Mouse (Mus musculus): Measurements from ENCODE around the gene Gpr107.
"Not testable (repeated sequence)": the region's sequence is repeated elsewhere in the genome, so short reads cannot be mapped to it uniquely, and the experiment has no call there.

Gpr107 gene

DNA sequence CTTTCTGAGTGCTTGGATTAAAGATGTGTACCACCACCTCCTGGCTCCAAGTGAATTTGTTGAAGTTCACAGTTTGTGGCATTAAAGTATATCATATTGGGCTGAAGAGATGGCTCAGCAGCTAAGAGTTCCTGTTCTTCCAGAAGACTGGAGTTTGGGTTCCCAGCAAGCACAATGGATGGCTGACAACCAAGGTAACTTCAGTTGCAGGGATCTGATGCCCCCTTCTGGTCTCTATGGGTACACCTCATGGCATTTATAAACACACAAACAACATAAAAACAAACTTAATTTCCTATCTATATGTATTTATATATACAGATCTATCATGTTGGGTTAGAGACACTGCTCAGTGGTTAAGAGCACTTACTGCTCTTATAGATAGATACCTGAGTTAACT lies 1.4 kb upstream of the Gpr107 start:
- DNase-seq (ENCODE audit: extremely low read depth, insufficient read length, low spot score), result no peak

DNA sequence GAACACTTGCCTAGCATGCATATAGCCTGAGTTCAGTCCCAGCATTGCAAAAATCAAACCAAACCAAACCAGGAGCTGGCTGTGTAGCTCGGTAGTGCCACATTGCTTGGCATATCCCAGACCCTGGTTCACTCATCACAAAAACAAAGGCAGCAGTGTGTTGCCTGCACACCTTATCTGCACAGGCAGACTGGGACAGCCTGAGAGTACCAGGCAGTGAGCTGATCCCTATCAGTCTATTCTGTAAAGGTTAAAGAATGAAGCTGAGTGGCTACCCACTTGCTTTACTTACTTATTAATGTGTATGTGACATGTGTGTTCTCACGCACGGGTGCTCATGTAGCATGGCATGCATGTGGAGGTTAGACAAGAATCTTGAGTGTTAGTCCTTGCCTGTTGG lies 4.7 kb downstream of the Gpr107 start:
- DNase-seq (ENCODE audit: extremely low read depth, insufficient read length, low spot score), result no peak

GRCm38 (mm10) chr2:31160147-31160920 lies 8.2 kb downstream of the Gpr107 start:
- no peak for DNase-seq (ENCODE audit: extremely low read depth, insufficient read length, low spot score)

DNA sequence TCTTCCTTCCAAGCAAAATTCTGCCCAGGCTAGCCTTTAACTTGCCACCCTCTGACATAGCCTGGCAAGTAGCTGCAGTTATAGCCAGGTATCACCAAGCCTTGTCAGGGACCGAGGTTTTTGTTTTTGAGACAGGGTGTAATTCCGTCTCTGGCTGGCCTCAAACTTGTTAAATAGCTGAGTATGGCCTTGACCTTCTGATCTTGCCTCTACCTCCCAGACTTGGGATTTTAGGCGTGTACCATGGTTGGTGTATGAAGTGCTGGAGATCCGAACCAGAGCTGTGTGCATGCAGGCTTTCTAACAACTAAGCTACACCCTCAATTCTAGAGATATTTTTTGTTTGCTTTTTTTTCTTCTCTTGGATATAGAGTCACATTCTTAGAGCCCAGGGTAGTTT lies 9.5 kb downstream of the Gpr107 start:
- no peak for DNase-seq (ENCODE audit: extremely low read depth, insufficient read length, low spot score)

DNA sequence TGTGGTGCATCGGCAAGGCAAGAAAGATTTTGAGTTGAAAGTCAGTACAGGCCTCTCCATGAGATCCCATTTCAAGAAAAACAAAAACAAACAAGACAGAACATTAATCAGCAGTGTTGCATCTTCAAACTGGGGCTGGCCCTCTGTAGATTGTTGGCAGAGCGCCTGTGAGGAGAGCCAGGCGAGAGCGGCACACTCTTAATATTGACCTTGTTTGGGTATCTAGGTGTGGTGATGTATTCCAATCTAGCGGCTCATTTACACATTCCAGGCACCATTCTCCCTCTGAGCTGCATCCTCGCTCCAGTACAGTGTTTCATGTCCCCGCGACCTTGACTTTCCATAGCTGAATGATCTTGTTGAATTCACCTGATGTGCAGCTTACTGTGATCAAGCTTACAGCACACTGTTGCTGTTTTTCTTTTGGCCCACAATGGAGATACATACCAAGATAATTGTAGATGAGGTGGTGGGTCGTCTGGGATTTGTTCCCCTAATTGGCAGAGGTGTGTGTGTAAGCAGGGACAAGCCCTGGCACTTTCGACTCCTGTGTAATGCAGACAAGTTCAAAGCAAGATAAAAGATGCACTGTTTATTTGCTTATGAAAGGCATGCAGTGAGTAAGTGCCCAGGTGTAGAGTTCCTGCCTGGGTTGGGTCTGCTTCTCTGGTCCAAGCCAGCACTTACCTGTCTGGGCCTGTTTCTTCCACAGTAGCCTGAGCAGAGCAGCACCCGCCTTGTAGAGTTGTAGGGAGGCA lies 11.4 kb downstream of the Gpr107 start:
- no peak for DNase-seq (ENCODE audit: extremely low read depth, insufficient read length, low spot score)

- DNase-seq (ENCODE audit: extremely low read depth, insufficient read length, low spot score), result no peak
These were observed 12.8 kb downstream of the Gpr107 start for GRCm38 (mm10) chr2:31164841-31165455.

GRCm38 (mm10) chr2:31165529-31165928 lies 13.4 kb downstream of the Gpr107 start:
- DNase-seq (ENCODE audit: extremely low read depth, insufficient read length, low spot score), result no peak

- DNase-seq (ENCODE audit: extremely low read depth, insufficient read length, low spot score), result not testable (repeated sequence)
These were observed 15.5 kb downstream of the Gpr107 start for GRCm38 (mm10) chr2:31167571-31167970.

DNA sequence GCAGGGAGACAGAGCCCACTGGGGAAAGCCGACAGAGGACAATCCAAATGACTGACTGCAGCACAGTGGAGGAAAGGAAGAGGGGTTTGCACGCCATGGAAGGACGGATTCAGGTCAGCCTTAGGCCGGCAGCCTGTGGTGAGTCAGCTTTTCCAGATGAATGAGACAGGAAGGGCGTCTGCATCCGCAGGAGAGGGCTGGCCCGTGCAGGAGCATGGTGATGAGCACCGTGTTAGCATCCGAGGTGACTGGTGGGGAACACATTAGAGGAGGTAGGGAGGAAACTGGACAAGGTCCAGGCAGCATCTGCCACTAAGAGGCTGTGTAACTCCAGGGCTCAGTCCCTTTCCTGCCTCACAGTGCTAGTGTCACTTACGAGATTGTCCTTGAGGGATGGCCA lies 16.9 kb downstream of the Gpr107 start:
- DNase-seq (ENCODE audit: extremely low read depth, insufficient read length, low spot score), result no peak

GRCm38 (mm10) chr2:31170164-31170563 lies 18.0 kb downstream of the Gpr107 start:
- no peak for DNase-seq (ENCODE audit: extremely low read depth, insufficient read length, low spot score)

DNA sequence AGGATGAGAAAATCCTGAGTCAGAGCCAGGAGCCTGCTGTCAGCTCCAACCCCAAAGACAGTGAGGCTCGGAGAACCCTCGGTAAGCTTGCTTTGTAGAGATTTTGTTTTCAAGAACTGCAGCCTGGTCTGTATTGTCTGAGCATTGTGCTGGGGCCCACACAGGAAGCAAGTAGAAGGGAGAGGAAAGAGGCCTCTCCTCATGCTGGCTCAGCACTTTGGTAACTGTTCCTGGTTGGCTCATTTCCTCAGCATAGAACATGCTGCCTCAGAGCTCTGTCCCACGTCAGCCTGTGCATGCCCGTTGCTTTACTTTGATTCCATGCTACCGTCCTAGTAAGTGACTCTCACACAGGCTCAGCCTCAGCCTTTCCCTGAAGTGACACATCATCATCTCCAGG lies 19.9 kb downstream of the Gpr107 start:
- DNase-seq (ENCODE audit: extremely low read depth, insufficient read length, low spot score), result no peak

- no peak for DNase-seq (ENCODE audit: extremely low read depth, insufficient read length, low spot score)
These were observed 20.4 kb downstream of the Gpr107 start for GRCm38 (mm10) chr2:31172536-31172935.

DNA sequence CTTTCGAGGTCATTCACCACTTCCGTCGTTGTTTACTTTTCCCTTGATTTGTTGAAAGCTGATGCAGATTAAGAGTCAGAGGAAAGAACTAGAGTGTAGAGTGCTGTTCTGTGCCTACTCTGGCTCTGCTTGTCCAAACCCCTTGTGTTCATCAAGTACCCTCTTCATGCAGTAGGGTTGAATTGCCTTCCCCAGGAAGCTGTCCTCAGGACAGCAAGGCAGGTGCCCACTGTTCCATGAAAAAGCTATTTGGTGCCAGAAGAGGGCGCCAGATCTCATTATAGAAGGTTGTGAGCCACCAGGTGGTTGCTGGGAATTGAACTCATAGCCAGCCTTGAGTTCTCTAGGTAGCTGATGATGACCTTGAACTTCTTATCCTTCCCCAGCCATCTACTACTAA lies 21.2 kb downstream of the Gpr107 start:
- no peak for DNase-seq (ENCODE audit: extremely low read depth, insufficient read length, low spot score)

- DNase-seq (ENCODE audit: extremely low read depth, insufficient read length, low spot score), result not testable (repeated sequence)
These were observed 26.5 kb downstream of the Gpr107 start for GRCm38 (mm10) chr2:31178593-31178992.

- DNase-seq (ENCODE audit: extremely low read depth, insufficient read length, low spot score), result no peak
These were observed 27.4 kb downstream of the Gpr107 start for GRCm38 (mm10) chr2:31179471-31179870.

- no peak for DNase-seq (ENCODE audit: extremely low read depth, insufficient read length, low spot score)
These were observed 28.0 kb downstream of the Gpr107 start for GRCm38 (mm10) chr2:31180081-31180551.

- no peak for DNase-seq (ENCODE audit: extremely low read depth, insufficient read length, low spot score)
These were observed 30.7 kb downstream of the Gpr107 start for GRCm38 (mm10) chr2:31182786-31183330.

GRCm38 (mm10) chr2:31183830-31184229 lies 31.7 kb downstream of the Gpr107 start:
- DNase-seq (ENCODE audit: extremely low read depth, insufficient read length, low spot score), result no peak

- DNase-seq (ENCODE audit: extremely low read depth, insufficient read length, low spot score), result no peak
These were observed 36.6 kb downstream of the Gpr107 start for GRCm38 (mm10) chr2:31188691-31189090.

GRCm38 (mm10) chr2:31189654-31190053 lies 37.5 kb downstream of the Gpr107 start:
- no peak for DNase-seq (ENCODE audit: extremely low read depth, insufficient read length, low spot score)

DNA sequence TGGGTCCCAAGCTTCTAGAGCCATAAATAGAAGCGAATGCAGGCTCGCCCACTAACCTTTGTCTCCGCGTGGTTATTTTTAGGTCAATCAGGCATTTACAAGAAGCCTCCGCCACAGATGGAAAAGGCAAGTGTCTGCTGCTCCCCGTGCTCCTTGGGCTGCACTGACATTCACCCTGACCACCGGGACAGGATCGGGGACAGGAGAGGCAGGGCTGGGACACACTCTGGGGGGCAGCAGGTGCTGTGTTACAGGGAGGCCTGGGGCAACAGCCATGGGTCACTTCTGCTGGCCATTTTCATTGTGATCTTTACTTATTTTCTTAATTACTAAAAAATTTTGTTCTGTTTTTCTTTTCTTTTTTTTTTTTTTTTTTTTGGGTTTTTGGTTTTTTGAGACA lies 39.6 kb downstream of the Gpr107 start:
- no peak for DNase-seq (ENCODE audit: extremely low read depth, insufficient read length, low spot score)

Data from 3134 (cell line).